Mouse (Mus musculus): ENCODE results near the gene Ctps2. TPM values are rescaled to one million over a fixed set of nuclear protein-coding genes. Genes with fewer than 3 reads are reported as not detected.
A peak's percentile ranks its signal among the peaks of the same experiment; 100 is the strongest.
"Not testable (repeated sequence)": the region's sequence is repeated elsewhere in the genome, so short reads cannot be mapped to it uniquely, and the experiment has no call there.

Gene Ctps2
- total RNA-seq (2021): 10 to 100 TPM; 52.1 to 56.5 TPM
- long read RNA-seq, experiment 1, transcript Ctps2-201 (19 exons, 3,353 nt): minor isoform, 5 of 23 reads
- long read RNA-seq, experiment 1, transcript Ctps2-204 (19 exons, 3,099 nt): major isoform, 8 of 23 reads
- long read RNA-seq, experiment 1, partial matches to known transcripts: 1 of 23 reads
- long read RNA-seq, experiment 1, other reads (novel, unspliced or antisense): 9 of 23 reads
- long read RNA-seq, experiment 2, transcript Ctps2-204 (19 exons, 3,099 nt): major isoform, 5 of 19 reads
- long read RNA-seq, experiment 2, partial matches to known transcripts: 3 of 19 reads
- long read RNA-seq, experiment 2, other reads (novel, unspliced or antisense): 6 of 19 reads

GRCm38 (mm10) chrX:162900938-162901337 is at the start of gene Ctps2:
TSS of gene Ctps2 (plus strand) at chrX:162901238.
- intact Hi-C loops (cut with DNase I): no loop called here
- no peak for DNase-seq (ENCODE audit: low spot score in 2 of 2)

- DNase-seq (ENCODE audit: low spot score in 2 of 2): no peak
- intact Hi-C loops (cut with DNase I): no loop called here
Observed at GRCm38 (mm10) chrX:162868294-162868965, 32.6 kb upstream of the Ctps2 start.

- DNase-seq (ENCODE audit: low spot score in 2 of 2): no peak
- intact Hi-C loops (cut with DNase I): no loop called here
Observed at GRCm38 (mm10) chrX:162871734-162872517, 29.1 kb upstream of the Ctps2 start.

DNA sequence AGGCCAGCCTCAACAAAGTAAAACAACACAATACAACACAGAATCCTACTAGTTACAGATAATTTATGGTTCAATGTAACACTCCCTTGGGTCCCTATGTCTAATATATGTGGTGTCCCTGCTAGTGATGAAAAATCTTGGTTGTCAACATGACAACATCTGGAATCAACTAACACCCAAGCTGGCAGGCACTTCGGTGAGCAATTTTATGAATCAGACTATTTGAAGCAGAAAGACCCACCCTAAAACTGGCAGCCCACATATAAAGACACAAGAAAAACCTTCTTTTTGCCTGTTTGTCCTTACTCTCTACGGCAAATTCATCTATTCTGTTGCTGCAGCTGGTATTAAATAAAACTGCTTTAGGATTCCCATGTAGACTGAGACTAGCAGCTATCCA is 27.3 kb upstream of the Ctps2 start:
- intact Hi-C loops (cut with DNase I): no loop called here
- DNase-seq (ENCODE audit: low spot score in 2 of 2): no peak

DNA sequence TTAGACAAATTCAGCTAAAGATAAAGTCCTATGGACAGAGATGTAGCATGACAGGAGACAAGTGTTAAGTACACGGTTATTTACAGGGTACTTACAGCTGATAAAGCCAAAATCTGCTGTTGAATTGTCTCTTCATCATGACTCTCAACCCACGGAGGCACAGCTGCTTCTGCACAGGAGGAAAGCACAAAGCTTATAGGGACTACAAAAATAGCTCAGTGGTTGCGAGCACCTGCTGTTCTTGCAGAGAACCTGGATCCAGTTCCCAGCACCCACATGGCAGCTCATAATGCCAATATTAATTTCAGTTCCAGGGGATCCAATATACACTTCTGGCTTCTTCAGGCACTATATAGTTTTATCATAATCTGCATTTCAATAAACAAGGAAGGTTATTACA is 22.8 kb upstream of the Ctps2 start:
- intact Hi-C loops (cut with DNase I): no loop called here
- no peak for DNase-seq (ENCODE audit: low spot score in 2 of 2)

DNA sequence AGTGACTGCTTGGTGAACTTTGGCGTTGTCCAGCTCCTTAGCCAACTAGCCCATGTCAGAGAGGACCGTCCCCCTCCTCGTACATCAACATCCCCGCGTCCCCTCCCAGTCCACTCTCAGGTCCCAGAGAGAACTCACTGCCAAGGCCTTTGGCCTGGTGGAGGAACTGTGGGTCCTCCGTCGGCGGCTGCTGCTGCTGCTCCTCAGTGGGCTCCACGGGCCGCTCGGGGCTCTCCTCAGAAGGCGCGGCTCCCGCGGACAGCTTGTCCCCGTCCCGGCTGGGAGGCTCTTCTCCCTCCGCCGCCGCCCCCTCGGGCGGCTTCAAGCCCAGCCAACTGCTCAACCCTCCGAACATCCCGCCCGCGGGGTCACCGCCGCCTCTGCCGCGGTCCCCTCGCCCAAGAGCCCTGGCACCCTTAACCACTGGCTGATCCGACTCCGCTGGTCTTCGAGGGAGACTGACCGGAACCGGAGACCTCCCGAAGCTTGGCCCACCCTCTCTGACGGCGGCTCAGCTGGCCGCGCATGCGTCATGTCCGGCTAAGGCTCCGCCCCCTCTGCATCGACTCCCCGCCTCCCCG is 13.0 kb upstream of the Ctps2 start, which contains the start of gene Syap1:
Syap1 (minus strand) TSS at position 517 of the 581 bp plus-strand sequence.
- intact Hi-C loops (cut with DNase I): no loop called here
- peak; percentile 42 to 77 for DNase-seq (ENCODE audit: low spot score in 2 of 2)

DNA sequence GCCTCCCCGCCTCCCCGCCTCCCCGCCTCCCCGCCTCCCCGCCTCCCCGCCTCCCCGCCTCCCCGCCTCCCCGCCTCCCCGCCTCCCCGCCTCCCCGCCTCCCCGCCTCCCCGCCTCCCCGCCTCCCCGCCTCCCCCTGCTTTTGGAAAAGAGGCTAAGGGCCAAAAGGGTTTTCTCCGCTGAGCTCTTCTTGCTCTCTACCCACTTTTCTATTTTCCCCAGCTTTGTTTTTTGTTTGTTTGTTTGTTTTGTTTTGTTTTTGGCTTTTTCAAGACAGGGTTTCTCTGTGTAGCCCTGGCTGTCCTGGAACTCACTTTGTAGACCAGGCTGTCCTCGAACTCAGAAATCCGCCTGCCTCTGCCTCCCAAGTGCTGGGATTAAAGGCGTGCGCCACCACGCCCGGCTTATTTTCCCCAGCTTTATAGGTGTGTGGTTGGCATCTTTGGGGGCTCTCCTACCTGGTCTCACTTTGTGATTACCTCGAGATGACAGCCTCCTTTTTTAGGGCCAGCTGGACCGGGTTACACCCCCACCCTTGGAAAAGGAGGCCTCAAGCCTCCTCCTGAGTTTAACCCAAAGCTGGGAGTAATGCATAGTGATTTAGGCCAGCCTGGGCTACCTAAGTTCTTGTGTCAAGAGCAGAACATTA is 12.3 kb upstream of the Ctps2 start:
- intact Hi-C loops (cut with DNase I); DNase-seq (ENCODE audit: low spot score in 2 of 2): not testable (repeated sequence)

- peak; percentile 7 to 8 for DNase-seq (ENCODE audit: low spot score in 2 of 2)
- intact Hi-C loops (cut with DNase I): no loop called here
Observed at GRCm38 (mm10) chrX:162901371-162902039, 467 bp downstream of the Ctps2 start.

GRCm38 (mm10) chrX:162902040-162902734 is 1.1 kb downstream of the Ctps2 start:
- intact Hi-C loops (cut with DNase I): no loop called here
- DNase-seq (ENCODE audit: low spot score in 2 of 2): peak; percentile 26 to 39

- intact Hi-C loops (cut with DNase I): no loop called here
- no peak for DNase-seq (ENCODE audit: low spot score in 2 of 2)
Observed at GRCm38 (mm10) chrX:162907554-162907953, 6.5 kb downstream of the Ctps2 start.

GRCm38 (mm10) chrX:162913651-162914050 is 12.6 kb downstream of the Ctps2 start:
- intact Hi-C loops (cut with DNase I): loop anchor here (10.0 kb wide), 1 partner anchor 1161 kb away; the partner anchor contains the start of gene Siah1b
- no peak for DNase-seq (ENCODE audit: low spot score in 2 of 2)

DNA sequence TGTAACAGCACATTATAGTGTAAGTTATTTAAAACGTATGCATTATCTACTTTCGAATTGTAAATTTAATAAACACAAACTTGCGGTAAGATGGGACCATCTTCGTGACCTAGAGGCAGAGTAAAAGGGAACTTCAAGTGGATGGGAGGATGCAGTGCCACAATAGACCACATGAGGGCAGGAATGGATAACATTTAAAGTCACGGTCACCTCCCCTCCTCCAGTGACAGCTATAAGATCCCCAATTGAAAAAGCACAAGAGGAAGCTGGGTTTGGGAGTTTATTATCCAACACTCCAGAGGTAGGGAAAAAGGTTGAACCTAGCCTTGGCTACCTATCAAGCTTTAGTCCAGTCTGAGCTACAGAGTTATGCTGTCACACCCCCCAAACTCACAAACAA is 14.7 kb downstream of the Ctps2 start:
- peak; percentile 64 to 70 for DNase-seq (ENCODE audit: low spot score in 2 of 2)
- intact Hi-C loops (cut with DNase I): loop anchor here (10.0 kb wide), 1 partner anchor 1159 kb away; the partner anchor contains the start of gene Siah1b

DNA sequence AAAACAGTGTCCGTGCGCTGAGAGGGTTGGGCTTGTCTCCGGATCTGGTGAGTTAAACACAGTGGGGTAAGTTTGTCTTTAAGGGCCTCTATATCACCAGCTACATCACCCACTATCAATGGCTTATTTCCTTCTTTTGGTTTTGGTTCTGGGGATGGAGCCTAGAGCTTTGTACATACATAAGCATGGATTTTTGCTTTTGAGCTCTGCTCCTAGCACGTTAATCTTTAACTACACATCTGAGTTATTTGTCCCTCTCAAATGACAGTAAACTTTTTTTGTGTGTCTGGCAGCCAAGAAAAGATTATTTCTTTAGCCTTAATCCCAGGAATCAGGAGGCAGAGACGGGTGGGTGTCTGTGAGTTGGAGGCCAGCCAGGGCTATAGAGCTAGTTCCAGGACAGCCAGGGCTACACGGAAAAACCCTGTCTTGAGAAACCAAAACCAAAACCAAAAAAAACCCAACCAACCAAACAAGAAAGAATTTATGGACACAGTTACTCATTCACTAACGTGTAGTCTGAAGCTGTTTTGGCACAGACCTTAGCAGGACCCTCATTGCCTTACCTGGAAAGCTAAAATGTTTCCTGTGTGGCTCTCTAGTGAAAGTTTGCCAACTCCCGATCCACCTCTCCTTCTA is 20.6 kb downstream of the Ctps2 start:
- intact Hi-C loops (cut with DNase I): no loop called here
- DNase-seq (ENCODE audit: low spot score in 2 of 2): no peak

- intact Hi-C loops (cut with DNase I): no loop called here
- DNase-seq (ENCODE audit: low spot score in 2 of 2): no peak
Observed at GRCm38 (mm10) chrX:162931467-162931866, 30.4 kb downstream of the Ctps2 start.

GRCm38 (mm10) chrX:162942027-162942426 is 41.0 kb downstream of the Ctps2 start:
- intact Hi-C loops (cut with DNase I): loop anchor here (10.0 kb wide), 1 partner anchor 973 kb away; no protein-coding TSS in a partner anchor
- no peak for DNase-seq (ENCODE audit: low spot score in 2 of 2)

DNA sequence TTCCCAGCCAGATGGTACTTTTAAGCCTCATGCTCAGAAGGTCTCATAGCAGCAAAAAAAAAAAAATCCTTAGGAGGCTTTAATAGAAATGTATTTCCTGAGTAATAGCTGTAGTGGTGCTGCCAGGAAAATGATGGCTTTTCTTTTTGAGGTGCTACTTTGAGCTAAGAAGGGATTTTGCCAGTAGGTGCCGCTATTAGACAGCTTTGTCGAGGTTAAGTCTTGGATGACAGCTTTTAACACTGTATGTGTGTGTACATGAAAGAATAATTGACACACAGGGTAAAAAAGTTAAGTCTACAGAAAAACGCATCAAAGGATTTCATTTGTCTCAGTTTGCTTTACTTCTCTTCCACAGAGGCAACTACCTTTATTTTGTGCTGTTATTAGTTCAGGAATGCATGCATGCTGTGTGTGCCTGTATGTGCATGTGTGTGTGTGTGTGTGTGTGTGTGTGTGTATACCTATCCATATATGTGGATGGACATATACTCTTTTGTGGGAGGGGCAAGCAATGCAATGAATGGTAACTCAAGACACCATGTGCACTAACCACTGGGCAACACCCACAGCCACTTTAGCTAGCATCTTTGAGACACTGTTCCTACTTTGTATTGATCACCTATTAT is 48.9 kb downstream of the Ctps2 start:
- DNase-seq (ENCODE audit: low spot score in 2 of 2): peak; percentile 65 to 70
- intact Hi-C loops (cut with DNase I): loop anchor here (5.0 to 10.0 kb wide), 2 partner anchors 597 to 965 kb away; partner anchors contain the start of gene Grpr

GRCm38 (mm10) chrX:162957921-162958320 is 56.9 kb downstream of the Ctps2 start:
- intact Hi-C loops (cut with DNase I): no loop called here
- no peak for DNase-seq (ENCODE audit: low spot score in 2 of 2)

All from left cerebral cortex, postnatal 14 days (tissue).